Mouse (Mus musculus): ENCODE measurements around the gene Dctn5. TPM values are rescaled to one million over a fixed set of nuclear protein-coding genes. Genes with fewer than 3 reads are reported as not detected.
A peak's percentile ranks its signal among the peaks of the same experiment; 100 is the strongest.

The Dctn5 gene
- polyA plus RNA-seq, 1 experiment from 2014 or later: 118 TPM

- 92% methylated on average over 11 of the region's 11 CpGs for WGBS
- Histone ChIP-seq H3K9ac (no peak overlapping the region), H3K27me3 (no peaks in the 10 kb centered on the region), H3K4me1 (no peaks in the 10 kb centered on the region), H3K4me3 (no peak overlapping the region), H3K4me2 (replicated peaks) (no peak overlapping the region), H3K9me3 (no peaks in the 10 kb centered on the region), H3K36me3 (peaks cover 50% of the 10 kb centered on the region), H3K27ac (no peak overlapping the region)
- no peak for ATAC-seq (ENCODE audit: insufficient number of reproducible peaks, insufficient read depth, low FRiP score, low TSS enrichment)
These were observed 5.9 kb upstream of the Dctn5 start for GRCm38 (mm10) chr7:122126946-122127345.

DNA sequence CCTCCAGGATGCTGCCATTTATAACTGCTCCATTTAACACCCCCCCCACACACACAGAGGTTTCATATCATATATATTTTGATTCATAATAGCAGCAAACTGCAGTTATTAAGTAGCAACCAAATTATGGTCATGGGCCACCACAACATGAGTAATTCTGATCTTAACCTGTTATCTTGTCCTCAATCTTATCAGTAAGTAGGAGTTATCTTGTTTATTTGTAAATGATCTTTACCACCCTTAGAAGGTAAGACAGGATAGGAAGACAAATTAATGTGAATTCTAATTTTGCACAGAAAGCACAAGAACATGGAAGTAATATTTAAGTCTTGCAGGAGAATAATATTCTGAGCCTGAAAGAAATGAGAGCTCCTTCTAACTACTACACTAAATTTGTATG lies 1.0 kb upstream of the Dctn5 start:
- Histone ChIP-seq H3K27ac (no peak overlapping the region), H3K4me2 (replicated peaks) (peak overlapping the region; percentile 73), H3K4me3 (peak overlapping the region; percentile 62), H3K4me1 (peaks cover 6% of the 10 kb centered on the region; the same call in 1 of the 2 replicates), H3K36me3 (peaks cover 36% of the 10 kb centered on the region), H3K9ac (peak overlapping the region; percentile 70), H3K27me3 (no peaks in the 10 kb centered on the region), H3K9me3 (no peaks in the 10 kb centered on the region)
- ATAC-seq (ENCODE audit: insufficient number of reproducible peaks, insufficient read depth, low FRiP score, low TSS enrichment): no peak

GRCm38 (mm10) chr7:122133338-122133625 lies 441 bp downstream of the Dctn5 start:
- Histone ChIP-seq H3K36me3 (peaks cover 35% of the 10 kb centered on the region), H3K27me3 (no peaks in the 10 kb centered on the region), H3K27ac (peak overlapping the region; percentile 47; the same call in 1 of the 2 replicates), H3K4me2 (replicated peaks) (peak overlapping the region; percentile 73), H3K9me3 (no peaks in the 10 kb centered on the region), H3K4me3 (peak overlapping the region; percentile 62), H3K4me1 (peaks cover 6% of the 10 kb centered on the region; the same call in 1 of the 2 replicates), H3K9ac (peak overlapping the region; percentile 70)
- ATAC-seq (ENCODE audit: insufficient number of reproducible peaks, insufficient read depth, low FRiP score, low TSS enrichment): no peak
- 21% methylated on average over 8 of the region's 8 CpGs for WGBS

GRCm38 (mm10) chr7:122135070-122135469 lies 2.2 kb downstream of the Dctn5 start:
- no peak for ATAC-seq (ENCODE audit: insufficient number of reproducible peaks, insufficient read depth, low FRiP score, low TSS enrichment)
- 71% methylated on average over 10 of the region's 10 CpGs for WGBS

DNA sequence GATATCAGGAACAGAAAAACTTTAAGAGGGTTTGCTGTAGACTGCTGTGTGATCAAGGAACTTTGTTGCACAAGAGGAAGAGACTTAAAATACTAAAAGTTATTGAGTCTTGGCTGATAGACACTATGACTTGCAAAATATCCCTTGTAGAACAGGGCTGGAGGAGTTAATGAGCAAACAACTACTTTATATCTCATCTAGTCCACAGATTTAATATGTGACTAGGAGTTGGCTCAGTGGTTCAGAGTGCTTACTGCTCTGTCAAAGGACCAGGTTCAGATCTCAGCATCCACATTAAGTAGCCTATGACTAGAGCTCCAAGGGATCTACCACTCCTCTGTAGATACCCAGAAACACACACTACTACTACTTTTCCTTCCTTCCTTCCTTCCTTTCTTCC lies 4.2 kb downstream of the Dctn5 start:
- Histone ChIP-seq H3K4me3 (no peak overlapping the region), H3K27ac (no peak overlapping the region), H3K27me3 (no peaks in the 10 kb centered on the region), H3K4me1 (peaks cover 6% of the 10 kb centered on the region; the same call in 1 of the 2 replicates), H3K9me3 (no peaks in the 10 kb centered on the region), H3K4me2 (replicated peaks) (no peak overlapping the region), H3K9ac (no peak overlapping the region), H3K36me3 (peaks cover 67% of the 10 kb centered on the region)
- no peak for ATAC-seq (ENCODE audit: insufficient number of reproducible peaks, insufficient read depth, low FRiP score, low TSS enrichment)

More at GRCm38 (mm10) chr7:122135070-122135469, 2.2 kb downstream of the Dctn5 start:
- Histone ChIP-seq H3K4me2 (replicated peaks) (no peak overlapping the region), H3K4me1 (peaks cover 6% of the 10 kb centered on the region; the same call in 1 of the 2 replicates), H3K9me3 (no peaks in the 10 kb centered on the region), H3K27ac (no peak overlapping the region), H3K36me3 (peaks cover 53% of the 10 kb centered on the region), H3K9ac (no peak overlapping the region), H3K27me3 (no peaks in the 10 kb centered on the region), H3K4me3 (no peak overlapping the region)

- peaks cover 77% of the 10 kb centered on the region for H3K36me3 ChIP-seq
- ATAC-seq (ENCODE audit: insufficient number of reproducible peaks, insufficient read depth, low FRiP score, low TSS enrichment): no peak
- 93% methylated on average over 5 of the region's 5 CpGs for WGBS
- no peak overlapping the region for H3K9ac ChIP-seq
- no peak overlapping the region for H3K4me3 ChIP-seq
- no peak overlapping the region for H3K27ac ChIP-seq
- H3K4me2 ChIP-seq (replicated peaks): no peak overlapping the region
- H3K4me1 ChIP-seq: peaks cover 6% of the 10 kb centered on the region; the same call in 1 of the 2 replicates
- no peaks in the 10 kb centered on the region for H3K27me3 ChIP-seq
- no peaks in the 10 kb centered on the region for H3K9me3 ChIP-seq
These were observed 5.3 kb downstream of the Dctn5 start for GRCm38 (mm10) chr7:122138190-122138589.

- Histone ChIP-seq H3K9me3 (no peaks in the 10 kb centered on the region), H3K27ac (no peak overlapping the region), H3K36me3 (peaks cover 88% of the 10 kb centered on the region), H3K4me2 (replicated peaks) (no peak overlapping the region), H3K4me1 (no peaks in the 10 kb centered on the region), H3K9ac (no peak overlapping the region), H3K4me3 (no peak overlapping the region), H3K27me3 (no peaks in the 10 kb centered on the region)
- ATAC-seq (ENCODE audit: insufficient number of reproducible peaks, insufficient read depth, low FRiP score, low TSS enrichment): no peak
These were observed 8.2 kb downstream of the Dctn5 start for GRCm38 (mm10) chr7:122140991-122141390.

DNA sequence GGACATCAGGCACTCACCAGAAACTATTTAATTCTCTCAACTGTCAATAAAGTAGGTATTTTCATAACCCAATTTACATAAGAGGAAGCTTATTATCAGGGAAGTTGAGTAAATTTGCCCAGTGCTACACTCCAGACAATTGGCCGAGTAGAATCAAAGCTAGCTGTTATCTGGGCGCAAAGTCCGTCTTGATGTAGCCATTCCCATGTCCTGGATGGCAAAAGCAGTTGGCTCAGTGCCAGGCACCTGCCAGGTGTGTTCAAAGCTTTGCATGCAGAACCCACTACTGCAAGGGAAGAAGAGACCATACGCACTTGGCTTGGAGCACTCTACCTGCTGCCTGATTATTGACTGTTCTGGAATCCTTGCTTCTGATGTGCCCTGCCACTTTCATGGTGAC lies 19.6 kb downstream of the Dctn5 start:
- peaks cover 24% of the 10 kb centered on the region for H3K36me3 ChIP-seq
- H3K4me3 ChIP-seq: no peak overlapping the region
- ATAC-seq (ENCODE audit: insufficient number of reproducible peaks, insufficient read depth, low FRiP score, low TSS enrichment): no peak
- H3K9me3 ChIP-seq: no peaks in the 10 kb centered on the region
- H3K4me2 ChIP-seq (replicated peaks): no peak overlapping the region
- H3K9ac ChIP-seq: no peak overlapping the region
- H3K4me1 ChIP-seq: peaks cover under 1% of the 10 kb centered on the region; the same call in 1 of the 2 replicates
- H3K27me3 ChIP-seq: no peaks in the 10 kb centered on the region
- WGBS: 87% methylated on average over 4 of the region's 4 CpGs
- no peak overlapping the region for H3K27ac ChIP-seq

DNA sequence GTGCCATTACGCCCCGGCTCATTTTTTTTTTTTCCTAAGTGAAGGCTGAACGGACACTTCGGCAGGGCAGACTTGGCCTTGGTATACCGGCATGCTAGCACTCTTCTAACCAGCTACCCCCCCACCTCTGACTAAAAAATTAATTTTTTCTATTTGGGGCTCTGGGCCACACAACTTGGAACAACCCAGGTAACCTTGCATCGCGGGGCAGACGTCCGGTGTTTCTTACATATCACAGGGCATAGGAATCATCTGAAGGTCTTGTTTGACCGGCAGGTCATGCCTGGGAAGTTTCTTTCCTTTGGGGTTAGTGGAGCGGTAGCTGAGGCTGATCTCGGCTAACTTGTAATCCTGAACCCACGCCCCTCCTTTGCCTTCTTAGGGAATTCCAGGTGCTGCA lies 25.6 kb downstream of the Dctn5 start:
- ATAC-seq (ENCODE audit: insufficient number of reproducible peaks, insufficient read depth, low FRiP score, low TSS enrichment): no peak
- Histone ChIP-seq H3K4me1 (peaks cover 31% of the 10 kb centered on the region), H3K4me3 (peak overlapping the region; percentile 67), H3K4me2 (replicated peaks) (peak overlapping the region; percentile 78), H3K36me3 (peaks cover 27% of the 10 kb centered on the region), H3K9ac (peak overlapping the region; percentile 64), H3K27me3 (no peaks in the 10 kb centered on the region), H3K9me3 (no peaks in the 10 kb centered on the region), H3K27ac (peak overlapping the region; percentile 88)
- WGBS: 5% methylated on average over 13 of the region's 13 CpGs

- Histone ChIP-seq H3K27me3 (no peaks in the 10 kb centered on the region), H3K4me2 (replicated peaks) (peak within 1 kb of the TSS; percentile 78), H3K27ac (peak within 1 kb of the TSS; percentile 88), H3K4me3 (peak within 1 kb of the TSS; percentile 67), H3K9ac (peak within 1 kb of the TSS; percentile 66), H3K9me3 (no peaks in the 10 kb centered on the region), H3K36me3 (peaks cover 34% of the 10 kb centered on the region), H3K4me1 (peaks cover 31% of the 10 kb centered on the region)
- WGBS: under 1% methylated on average over 63 of the region's 63 CpGs
- peak; percentile 85 for ATAC-seq (ENCODE audit: insufficient number of reproducible peaks, insufficient read depth, low FRiP score, low TSS enrichment)
These were observed 26.4 kb downstream of the Dctn5 start, which contains the start of gene Plk1 for GRCm38 (mm10) chr7:122158915-122159902. Gene Plk1 (plus strand): TSS chr7:122159439.

DNA sequence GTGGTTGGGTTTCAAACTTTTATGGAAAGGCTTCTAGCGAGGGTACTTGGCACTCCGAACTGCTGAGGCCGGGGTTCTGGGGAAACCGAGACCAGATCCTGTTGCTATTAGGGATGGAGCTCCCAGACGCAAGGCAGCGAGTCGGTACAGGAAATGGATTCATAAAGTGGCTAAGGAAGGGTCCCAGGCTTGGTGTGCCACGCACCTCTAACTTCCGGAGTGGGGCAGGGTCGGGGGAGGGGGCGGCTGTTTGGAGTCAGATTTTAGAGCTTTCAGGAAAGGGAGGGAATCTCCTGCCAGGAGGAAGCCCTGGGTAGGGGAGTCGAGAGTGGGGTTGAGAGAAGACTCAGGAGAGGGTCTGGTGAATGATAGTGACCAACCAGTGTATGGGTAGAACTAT lies 27.2 kb downstream of the Dctn5 start:
- H3K4me3 ChIP-seq: peak overlapping the region; percentile 67
- H3K27ac ChIP-seq: peak overlapping the region; percentile 88
- under 1% methylated on average over 12 of the region's 12 CpGs for WGBS
- H3K9me3 ChIP-seq: no peaks in the 10 kb centered on the region
- ATAC-seq (ENCODE audit: insufficient number of reproducible peaks, insufficient read depth, low FRiP score, low TSS enrichment): no peak
- peaks cover 42% of the 10 kb centered on the region for H3K36me3 ChIP-seq
- peak overlapping the region; percentile 78 for H3K4me2 ChIP-seq (replicated peaks)
- no peaks in the 10 kb centered on the region for H3K27me3 ChIP-seq
- peaks cover 31% of the 10 kb centered on the region for H3K4me1 ChIP-seq
- H3K9ac ChIP-seq: peak overlapping the region; percentile 66

GRCm38 (mm10) chr7:122163766-122164165 lies 30.9 kb downstream of the Dctn5 start:
- H3K4me1 ChIP-seq: peaks cover 22% of the 10 kb centered on the region
- WGBS: 83% methylated on average over 7 of the region's 8 CpGs
- H3K9ac ChIP-seq: no peak overlapping the region
- H3K27ac ChIP-seq: no peak overlapping the region
- H3K4me3 ChIP-seq: no peak overlapping the region
- H3K9me3 ChIP-seq: no peaks in the 10 kb centered on the region
- H3K36me3 ChIP-seq: peaks cover 77% of the 10 kb centered on the region
- no peaks in the 10 kb centered on the region for H3K27me3 ChIP-seq
- no peak for ATAC-seq (ENCODE audit: insufficient number of reproducible peaks, insufficient read depth, low FRiP score, low TSS enrichment)
- H3K4me2 ChIP-seq (replicated peaks): no peak overlapping the region
